Mouse (Mus musculus) heart, adult 2 months (tissue): ENCODE data around the gene Gm15217. TPM values are rescaled to one million over a fixed set of nuclear protein-coding genes. Genes with fewer than 3 reads are reported as not detected.

Experiments used
- DNase-seq, 2 experiments: peaks; one replicate each; pipeline ENCODE4 v3.0.0; 2021
- H3K27ac ChIP-seq: fragments of 200-600 bp; 2 replicates; pipeline ENCODE4 v1.8.1; 2022
- H3K27me3 ChIP-seq: fragments of 200-500 bp; 2 replicates; pipeline ENCODE4 v1.6.1; 2012; ENCODE audit warnings: mild to moderate bottlenecking, low read length, inconsistent platforms, mixed read lengths; ENCODE audit not compliant: control insufficient read depth, insufficient read depth
- H3K36me3 ChIP-seq: fragments of 200-500 bp; 2 replicates; pipeline ENCODE4 v1.6.1; 2012; ENCODE audit warnings: low read length, inconsistent platforms; ENCODE audit not compliant: control insufficient read depth, insufficient read depth
- H3K4me1 ChIP-seq: fragments of 200-500 bp; 2 replicates; pipeline ENCODE4 v1.6.1; 2011; ENCODE audit warnings: low read length; ENCODE audit not compliant: control insufficient read depth, insufficient read depth
- H3K4me3 ChIP-seq: fragments of 200-600 bp; 2 replicates; pipeline ENCODE4 v1.8.1; 2022
- H3K79me2 ChIP-seq: fragments of 200-500 bp; replicated peaks from 2 replicates; pipeline ENCODE4 v1.6.1; 2012; ENCODE audit warnings: mild to moderate bottlenecking, inconsistent platforms, low read length, moderate library complexity, mixed read lengths; ENCODE audit not compliant: control insufficient read depth, insufficient read depth
- H3K9ac ChIP-seq: fragments of 200-500 bp; 2 replicates; pipeline ENCODE4 v1.6.1; 2012; ENCODE audit warnings: low read depth, mild to moderate bottlenecking, control low read depth, inconsistent platforms, low read length, mixed read lengths
- CTCF ChIP-seq: fragments of 200-600 bp; IDR thresholded peaks from 2 replicates; pipeline ENCODE4 v1.8.1; 2022; ENCODE audit warnings: antibody characterized with exemption, mild to moderate bottlenecking, moderate library complexity
- EP300 ChIP-seq: fragments of 200-500 bp; IDR thresholded peaks from 2 replicates; pipeline ENCODE4 v1.6.1; 2011; ENCODE audit warnings: low read depth, low read length, control low read depth; ENCODE audit not compliant: insufficient read depth
- POLR2A ChIP-seq: fragments of 200-500 bp; IDR thresholded peaks from 2 replicates; pipeline ENCODE4 v1.6.1; 2011; ENCODE audit warnings: mild to moderate bottlenecking, low read depth, low read length, control low read depth; ENCODE audit not compliant: insufficient read depth
- WGBS: fragments of 180-500 bp; shearing (Covaris S2); methylation state at CpG from one replicate; pipeline ENCODE4 v1.1.7; 2018; 5-methylcytosine and 5-hydroxymethylcytosine counted together
- intact Hi-C: fragments of 180-260 bp; cut with DNase I; formaldehyde crosslinking; loops from one replicate; pipeline ENCODE4 v1.15.1; 2025
- polyA plus RNA-seq: library from polyadenylated mRNA; depleted of rRNA; stranded (reverse); fragments of >200 nt; gene quantifications from 2 replicates; pipeline ENCODE4 v1.2.3, GENCODE M21; 2012; rRNA removed
- total RNA-seq, 2 experiments: library from RNA; stranded (reverse); gene quantifications; 2 replicates each; pipeline ENCODE4 v1.2.3; 2021

Gene Gm15217
- total and polyA plus RNA-seq, 3 experiments, result not detected

DNA sequence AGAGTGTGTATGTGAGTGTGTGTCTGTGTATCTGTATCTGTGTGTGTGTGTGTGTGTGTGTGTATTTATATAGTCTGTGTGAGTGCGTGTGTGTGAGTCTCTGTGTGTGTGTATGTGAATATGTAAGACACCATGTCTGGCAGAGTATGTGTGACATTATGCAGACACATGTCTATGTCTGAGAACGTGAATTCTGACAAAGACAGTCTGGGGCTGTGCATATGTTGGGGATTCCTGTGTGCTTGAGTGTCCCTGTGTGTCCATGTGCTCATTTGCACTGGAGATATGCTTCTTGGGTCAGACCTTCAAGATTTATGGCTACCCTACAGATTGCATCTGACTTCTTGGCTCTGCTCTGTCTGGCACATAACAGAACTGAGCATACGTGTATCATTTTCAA is 42.6 kb downstream of the Gm15217 start:
- Histone ChIP-seq H3K79me2 (no peaks in the 10 kb centered on the region), H3K9ac (no peak overlapping the region), H3K4me1 (no peaks in the 10 kb centered on the region), H3K27ac (no peak overlapping the region), H3K27me3 (no peaks in the 10 kb centered on the region), H3K36me3 (no peaks in the 10 kb centered on the region), H3K4me3 (no peak overlapping the region)
- intact Hi-C loops, result no loop called here
- DNase-seq, result no peak
- TF ChIP-seq POLR2A, result no peak
- TF ChIP-seq CTCF, result no peak
- TF ChIP-seq EP300, result no peak
- WGBS, result 83% methylated on average over 3 of the region's 3 CpGs

DNA sequence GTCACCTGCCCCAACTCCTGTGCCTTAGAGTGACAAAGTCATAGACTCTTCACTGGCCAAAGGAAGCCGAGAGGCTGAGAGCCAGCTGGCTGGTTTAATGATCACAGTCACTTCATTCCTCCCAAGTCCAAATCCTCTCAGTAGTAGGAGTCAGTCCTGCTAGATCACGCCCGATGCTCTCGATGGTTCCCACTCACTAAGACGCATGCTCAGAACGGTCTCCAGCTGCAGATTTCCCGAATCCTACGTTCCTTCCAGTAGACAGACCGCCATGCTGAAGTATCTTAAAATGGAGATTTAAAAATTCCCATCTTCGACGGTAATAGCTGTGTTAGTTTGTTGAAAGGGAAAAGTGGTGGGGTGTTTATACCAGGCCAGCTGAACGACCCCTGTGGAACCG is 48.0 kb downstream of the Gm15217 start:
- no peaks in the 10 kb centered on the region for H3K4me1 ChIP-seq
- H3K27me3 ChIP-seq, result no peaks in the 10 kb centered on the region
- TF ChIP-seq POLR2A (no peak), EP300 (no peak), CTCF (no peak)
- no peak overlapping the region for H3K4me3 ChIP-seq
- no peak overlapping the region for H3K27ac ChIP-seq
- no peaks in the 10 kb centered on the region for H3K79me2 ChIP-seq
- H3K9ac ChIP-seq, result no peak overlapping the region
- no peak for DNase-seq
- intact Hi-C loops, result no loop called here
- 92% methylated on average over 13 of the region's 13 CpGs for WGBS
- no peaks in the 10 kb centered on the region for H3K36me3 ChIP-seq

DNA sequence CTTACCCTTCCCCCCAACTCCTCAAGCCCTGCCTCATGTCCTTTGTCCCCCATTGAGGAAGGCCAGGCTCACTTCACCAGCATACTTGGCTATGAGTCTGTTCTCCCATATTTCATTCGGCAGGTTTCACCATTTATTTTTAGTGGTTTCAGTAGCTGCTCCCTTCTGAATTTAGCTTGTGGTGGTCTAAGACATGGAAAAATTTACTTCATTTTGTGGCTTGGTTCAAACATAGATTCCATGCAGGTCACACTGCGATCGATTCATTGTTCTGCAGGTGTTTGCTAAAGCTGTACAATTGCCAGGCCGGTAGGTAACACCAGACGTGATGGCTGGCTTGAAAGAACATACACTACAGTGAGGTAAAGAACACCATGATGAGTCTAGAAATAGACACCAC is 51.0 kb downstream of the Gm15217 start:
- H3K36me3 ChIP-seq, result no peaks in the 10 kb centered on the region
- 91% methylated on average over 5 of the region's 5 CpGs for WGBS
- no peak overlapping the region for H3K4me3 ChIP-seq
- H3K27ac ChIP-seq, result no peak overlapping the region
- no peaks in the 10 kb centered on the region for H3K79me2 ChIP-seq
- intact Hi-C loops, result no loop called here
- no peak for DNase-seq
- no peak for TF ChIP-seq EP300
- TF ChIP-seq POLR2A, result no peak
- TF ChIP-seq CTCF, result no peak
- H3K4me1 ChIP-seq, result no peaks in the 10 kb centered on the region
- no peaks in the 10 kb centered on the region for H3K27me3 ChIP-seq
- H3K9ac ChIP-seq, result no peak overlapping the region

Other genes with a start within 250 kb of the Gm15217 start
- gene Bmp4, start 11.3 kb downstream of the Gm15217 start, total RNA-seq, result 10 to 100 TPM in 1 of 2 experiments, 1 to 10 TPM in 1; 7.6 to 14.4 TPM
- 35.6 and 36.5 TPM in 2 replicates for gene Bmp4, start 11.3 kb downstream of the Gm15217 start, polyA plus RNA-seq